Mouse (Mus musculus): ENCODE measurements at regions not wholly inside any gene's neighbourhood (a gene's known extent, or its start where the extent isn't known, plus 50 kb on each side); places are given as distances from the start of the nearest gene placed in this dataset.

- Histone ChIP-seq H3K4me3 (ENCODE audit: inconsistent target) (no peak overlapping the region), H3K27ac (peak overlapping the region; percentile 55), H3K79me2 (ENCODE audit: inconsistent target) (no peaks in the 10 kb centered on the region), H3K36me3 (ENCODE audit: inconsistent target) (no peaks in the 10 kb centered on the region)
- 46% methylated on average over 7 of the region's 7 CpGs for WGBS (ENCODE audit: missing documents)
Observed at GRCm38 (mm10) chr8:115626396-115627136, 81.0 kb downstream of the Maf start.

GRCm38 (mm10) chr8:115625072-115625471 lies 82.5 kb downstream of the Maf start:
- WGBS (ENCODE audit: missing documents): 100% methylated on average over 1 of the region's 1 CpGs
- Histone ChIP-seq H3K27ac (no peak overlapping the region), H3K4me3 (ENCODE audit: inconsistent target) (no peak overlapping the region), H3K36me3 (ENCODE audit: inconsistent target) (no peaks in the 10 kb centered on the region), H3K79me2 (ENCODE audit: inconsistent target) (no peaks in the 10 kb centered on the region)

DNA sequence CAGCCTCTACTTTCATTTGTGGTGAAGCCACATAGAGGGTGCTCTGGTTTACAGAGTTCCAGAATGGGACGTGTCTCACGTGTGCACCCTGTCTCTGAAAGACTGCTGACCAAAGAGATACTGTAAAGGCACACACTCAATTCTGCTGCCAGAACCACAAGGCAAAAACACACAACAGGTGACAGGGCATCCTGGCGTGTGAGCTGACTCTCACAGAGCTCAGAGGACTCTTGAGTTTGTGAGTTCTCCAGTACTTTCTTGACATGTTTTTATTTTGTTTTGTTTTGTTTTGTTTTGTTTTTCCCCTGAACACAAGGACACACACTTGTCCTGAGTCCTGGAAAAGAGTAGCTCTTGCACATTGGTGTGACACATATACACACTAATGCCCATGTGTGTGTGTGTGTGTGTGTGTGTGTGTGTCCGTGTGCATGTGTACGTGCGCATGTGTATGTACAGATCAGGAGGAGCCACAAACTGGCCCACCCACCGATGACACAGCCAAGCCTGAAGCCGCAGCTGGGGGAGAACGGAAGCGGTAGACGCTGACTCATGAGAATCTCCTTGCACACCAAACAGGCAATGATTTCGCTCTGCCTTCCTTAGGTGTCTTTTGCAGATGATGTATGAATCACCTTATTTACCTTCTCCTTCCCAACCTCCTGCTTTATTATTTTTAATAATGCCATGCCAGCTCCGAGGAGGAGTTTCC lies 89.4 kb downstream of the Maf start:
- H3K27ac ChIP-seq: peak overlapping the region; percentile 81
- no peaks in the 10 kb centered on the region for H3K79me2 ChIP-seq (ENCODE audit: inconsistent target)
- no peak overlapping the region for H3K4me3 ChIP-seq (ENCODE audit: inconsistent target)
- H3K36me3 ChIP-seq (ENCODE audit: inconsistent target): no peaks in the 10 kb centered on the region
- WGBS (ENCODE audit: missing documents): 5% methylated on average over 11 of the region's 13 CpGs

DNA sequence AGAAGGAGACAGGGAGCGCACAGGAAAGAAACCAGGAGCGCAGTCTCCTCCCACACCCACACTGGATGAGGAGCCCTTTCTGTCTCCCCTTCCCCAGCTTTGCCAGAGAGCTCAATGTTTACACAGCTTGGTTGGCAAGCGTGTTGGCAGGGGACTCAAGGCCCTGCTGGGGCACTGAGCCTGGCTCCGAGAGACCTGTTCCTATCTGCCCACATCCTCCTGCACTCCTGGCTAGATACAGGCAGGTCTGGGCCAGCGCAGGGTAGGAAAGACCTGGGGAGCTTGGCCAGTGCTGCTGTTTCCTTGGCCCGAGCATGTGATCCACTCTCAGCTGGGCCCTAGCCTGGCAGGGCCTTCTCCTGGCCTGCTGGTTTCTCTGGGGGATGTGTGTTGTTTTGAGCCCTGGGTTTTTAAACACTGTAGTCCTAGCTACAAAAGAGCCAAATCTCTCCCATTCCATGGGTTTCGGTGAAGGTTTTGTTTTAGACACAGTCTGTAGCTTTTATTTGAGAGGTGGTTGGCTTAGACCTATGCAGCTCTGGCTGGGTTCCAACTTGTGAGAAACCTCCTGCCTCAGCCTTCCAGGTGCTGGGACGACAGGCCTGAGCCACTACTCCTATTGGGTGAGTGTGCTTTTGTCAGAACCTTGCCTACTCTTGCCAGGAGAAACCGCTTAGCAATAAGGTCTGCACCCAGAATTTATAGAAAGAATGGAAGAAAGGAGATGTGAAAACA lies 90.6 kb downstream of the Maf start:
- Histone ChIP-seq H3K36me3 (ENCODE audit: inconsistent target) (no peaks in the 10 kb centered on the region), H3K27ac (peak overlapping the region; percentile 81), H3K4me3 (ENCODE audit: inconsistent target) (no peak overlapping the region), H3K79me2 (ENCODE audit: inconsistent target) (no peaks in the 10 kb centered on the region)
- WGBS (ENCODE audit: missing documents): 94% methylated on average over 9 of the region's 9 CpGs

GRCm38 (mm10) chr8:115613946-115614584 lies 93.5 kb downstream of the Maf start:
- Histone ChIP-seq H3K27ac (peak overlapping the region; percentile 95), H3K79me2 (ENCODE audit: inconsistent target) (no peaks in the 10 kb centered on the region), H3K36me3 (ENCODE audit: inconsistent target) (no peaks in the 10 kb centered on the region), H3K4me3 (ENCODE audit: inconsistent target) (no peak overlapping the region)
- 6% methylated on average over 5 of the region's 5 CpGs for WGBS (ENCODE audit: missing documents)

DNA sequence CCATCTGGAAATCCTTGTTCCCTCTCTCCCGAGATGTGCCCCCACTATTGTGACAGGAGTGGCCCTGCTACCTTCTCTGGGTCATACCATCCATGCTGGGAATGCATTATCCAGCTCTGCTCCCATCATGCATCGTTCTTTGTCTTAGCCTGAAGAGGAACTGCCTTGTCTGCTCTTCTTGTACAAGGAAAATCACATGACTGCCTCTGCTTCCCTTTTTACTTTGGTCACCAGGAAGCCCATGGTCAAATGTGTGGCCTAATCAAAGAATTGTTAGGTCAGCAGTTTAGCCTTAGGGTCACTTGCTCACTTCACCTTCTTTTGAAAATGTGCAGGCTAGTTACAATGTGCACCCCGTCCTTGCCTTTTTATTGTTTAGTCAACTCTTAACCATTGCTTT lies 95.5 kb downstream of the Maf start:
- no peaks in the 10 kb centered on the region for H3K36me3 ChIP-seq (ENCODE audit: inconsistent target)
- no peak overlapping the region for H3K4me3 ChIP-seq (ENCODE audit: inconsistent target)
- H3K79me2 ChIP-seq (ENCODE audit: inconsistent target): no peaks in the 10 kb centered on the region
- WGBS (ENCODE audit: missing documents): 35% methylated on average over 3 of the region's 3 CpGs
- peak overlapping the region; percentile 95 for H3K27ac ChIP-seq

DNA sequence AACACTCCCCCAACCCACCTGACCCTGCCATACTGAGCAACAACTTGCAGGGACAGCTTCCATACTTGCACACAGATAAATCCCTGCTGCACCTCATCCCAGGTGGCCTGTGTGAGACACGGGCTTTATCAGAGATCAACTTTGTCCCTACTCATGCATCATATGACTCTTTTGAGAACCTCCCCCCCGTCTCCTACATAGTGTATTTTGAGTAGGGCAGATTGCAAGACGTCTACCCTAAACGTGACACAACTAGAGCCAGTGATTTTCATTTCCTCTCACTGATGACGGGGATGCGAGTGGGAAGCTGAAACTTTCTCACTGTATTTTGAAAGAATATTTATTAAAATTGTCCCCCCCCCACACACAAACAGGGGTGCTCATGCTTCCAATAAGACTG lies 107.8 kb downstream of the Maf start:
- H3K79me2 ChIP-seq (ENCODE audit: inconsistent target): no peaks in the 10 kb centered on the region
- 33% methylated on average over 6 of the region's 6 CpGs for WGBS (ENCODE audit: missing documents)
- 0 out of 2 replicates have a peak overlapping the region, but pooled peaks have one; percentile 10 for H3K27ac ChIP-seq
- no peak overlapping the region for H3K4me3 ChIP-seq (ENCODE audit: inconsistent target)
- no peaks in the 10 kb centered on the region for H3K36me3 ChIP-seq (ENCODE audit: inconsistent target)

- no peaks in the 10 kb centered on the region for H3K79me2 ChIP-seq (ENCODE audit: inconsistent target)
- WGBS (ENCODE audit: missing documents): 6% methylated on average over 10 of the region's 10 CpGs
- no peak overlapping the region for H3K4me3 ChIP-seq (ENCODE audit: inconsistent target)
- H3K36me3 ChIP-seq (ENCODE audit: inconsistent target): no peaks in the 10 kb centered on the region
- peak overlapping the region; percentile 94 for H3K27ac ChIP-seq
Observed at GRCm38 (mm10) chr8:115597226-115597953, 110.2 kb downstream of the Maf start.

- Histone ChIP-seq H3K4me3 (ENCODE audit: inconsistent target) (no peak overlapping the region), H3K27ac (no peak overlapping the region), H3K79me2 (ENCODE audit: inconsistent target) (no peaks in the 10 kb centered on the region), H3K36me3 (ENCODE audit: inconsistent target) (no peaks in the 10 kb centered on the region)
- 96% methylated on average over 2 of the region's 2 CpGs for WGBS (ENCODE audit: missing documents)
Observed at GRCm38 (mm10) chr8:115589721-115590120, 117.9 kb downstream of the Maf start.

- no peaks in the 10 kb centered on the region for H3K79me2 ChIP-seq (ENCODE audit: inconsistent target)
- WGBS (ENCODE audit: missing documents): 93% methylated on average over 2 of the region's 2 CpGs
- H3K36me3 ChIP-seq (ENCODE audit: inconsistent target): no peaks in the 10 kb centered on the region
- H3K4me3 ChIP-seq (ENCODE audit: inconsistent target): no peak overlapping the region
- H3K27ac ChIP-seq: no peak overlapping the region
Observed at GRCm38 (mm10) chr8:115589076-115589475, 118.5 kb downstream of the Maf start.

DNA sequence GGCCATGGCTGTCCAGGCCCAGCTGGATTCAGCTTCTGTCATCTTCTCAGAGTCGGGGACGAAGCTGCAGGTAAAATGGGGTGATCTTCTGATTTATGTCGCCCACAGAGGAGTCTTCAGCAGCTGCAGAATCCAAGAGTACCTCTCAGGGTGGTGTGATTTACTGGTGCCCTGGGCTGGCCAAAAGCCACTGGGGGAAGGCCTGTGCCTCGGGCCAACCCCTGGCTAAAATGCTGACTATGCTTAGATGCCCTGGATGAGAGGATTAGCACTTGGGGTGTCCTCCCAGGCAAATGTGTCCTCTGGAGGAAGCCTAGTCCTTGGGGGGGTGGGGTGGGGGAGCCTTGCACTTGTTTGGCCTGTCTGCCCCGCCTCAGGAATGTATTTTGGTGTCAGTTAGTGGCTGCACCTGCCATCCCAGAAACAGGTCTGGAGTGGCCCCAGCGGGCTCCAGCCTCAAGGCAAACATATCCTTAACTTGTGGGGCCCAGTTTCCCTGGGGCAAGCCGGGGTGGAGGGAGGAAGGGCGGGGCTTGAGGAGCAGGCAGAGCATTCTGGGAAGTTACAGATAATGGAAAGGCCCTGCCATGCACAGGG lies 123.2 kb downstream of the Maf start:
- H3K36me3 ChIP-seq (ENCODE audit: inconsistent target): no peaks in the 10 kb centered on the region
- WGBS (ENCODE audit: missing documents): 98% methylated on average over 8 of the region's 8 CpGs
- no peak overlapping the region for H3K4me3 ChIP-seq (ENCODE audit: inconsistent target)
- no peaks in the 10 kb centered on the region for H3K79me2 ChIP-seq (ENCODE audit: inconsistent target)
- peak overlapping the region; percentile 94 for H3K27ac ChIP-seq

DNA sequence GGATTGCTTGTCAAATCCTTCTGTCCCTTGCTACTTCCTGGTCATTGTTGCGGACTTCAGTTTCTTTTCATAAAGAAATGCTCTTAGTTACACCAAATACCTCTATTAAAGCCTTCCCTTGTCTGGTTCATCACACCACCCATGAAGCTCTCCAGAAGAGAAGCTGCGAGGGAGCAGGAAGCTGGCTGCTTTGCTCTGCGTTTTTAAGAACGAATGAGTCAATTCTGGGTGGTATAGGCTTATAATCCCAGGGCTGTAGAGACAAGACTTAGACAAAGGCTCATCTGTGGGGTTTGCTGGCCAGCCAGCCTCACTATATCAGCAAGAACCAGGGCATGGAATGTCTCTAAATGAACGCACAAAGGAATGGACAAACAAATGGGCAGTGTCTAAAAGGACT lies 124.4 kb downstream of the Maf start:
- Histone ChIP-seq H3K27ac (peak overlapping the region; percentile 94), H3K4me3 (ENCODE audit: inconsistent target) (no peak overlapping the region), H3K79me2 (ENCODE audit: inconsistent target) (no peaks in the 10 kb centered on the region), H3K36me3 (ENCODE audit: inconsistent target) (no peaks in the 10 kb centered on the region)
- WGBS (ENCODE audit: missing documents): 65% methylated on average over 4 of the region's 5 CpGs

DNA sequence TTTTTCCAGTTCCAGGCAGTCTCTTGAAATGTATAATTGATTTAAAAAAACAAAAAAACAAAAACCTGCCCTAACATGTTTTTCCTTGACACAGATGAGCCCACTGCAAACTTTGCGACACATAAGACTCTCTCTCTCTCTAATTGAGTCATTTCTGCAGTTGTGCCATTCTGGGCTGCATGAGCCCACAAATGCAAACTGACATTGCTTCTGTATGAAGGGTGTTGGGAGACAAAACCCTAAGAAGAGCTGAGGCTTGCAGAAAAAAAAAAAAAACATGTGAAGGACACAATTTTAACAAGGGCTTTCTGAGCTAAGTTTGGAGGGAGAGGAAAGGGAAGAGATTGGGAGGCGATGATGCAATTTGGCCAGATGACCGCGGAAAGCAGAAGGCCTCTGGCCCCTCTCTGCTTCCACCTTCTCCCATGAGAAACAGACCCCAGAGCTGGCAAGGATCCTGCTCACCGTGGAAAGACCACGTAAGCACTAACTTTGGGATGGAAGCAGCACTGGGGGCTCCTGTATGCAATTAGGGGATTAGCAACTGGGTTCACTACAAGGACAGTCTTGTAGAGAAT lies 125.6 kb downstream of the Maf start:
- H3K4me3 ChIP-seq (ENCODE audit: inconsistent target): no peak overlapping the region
- peak overlapping the region; percentile 94 for H3K27ac ChIP-seq
- no peaks in the 10 kb centered on the region for H3K36me3 ChIP-seq (ENCODE audit: inconsistent target)
- no peaks in the 10 kb centered on the region for H3K79me2 ChIP-seq (ENCODE audit: inconsistent target)
- 7% methylated on average over 6 of the region's 6 CpGs for WGBS (ENCODE audit: missing documents)
